Mouse (Mus musculus) bone marrow macrophage, adult 2 months (primary cell): ENCODE data around the gene Mdm2.

Experiments used
- CTCF ChIP-seq: IDR thresholded peaks from 2 replicates; pipeline ENCODE4 v1.5.1; 2012; ENCODE audit warnings: low read depth, mild to moderate bottlenecking, low read length, moderate library complexity
- POLR2A ChIP-seq: IDR thresholded peaks from 2 replicates; pipeline ENCODE4 v1.6.1; 2012; ENCODE audit warnings: mild to moderate bottlenecking, low read depth, low read length, borderline replicate concordance

- TF ChIP-seq CTCF (no peak), POLR2A (no peak; the same call in 1 of the 2 replicates)
These were observed 491 bp downstream of the Mdm2 start for GRCm38 (mm10) chr10:117709930-117710603.
